Mouse (Mus musculus) T-helper 1 cell (primary cell): ENCODE measurements at regions not wholly inside any gene's neighbourhood (a gene's known extent, or its start where the extent isn't known, plus 50 kb on each side); places are given as distances from the start of the nearest gene placed in this dataset.

Experiments used
- in situ Hi-C: fragments of 300-600 bp; cut with MboI, MseI; formaldehyde crosslinking; loops from one replicate; pipeline ENCODE4 v1.15.1; 2025; ENCODE audit warnings: high pct_unique_total_duplicates

- in situ Hi-C loops = no loop called here
These were observed 511.5 kb downstream of the Phf3 start for GRCm38 (mm10) chr1:30362072-30362769.

- in situ Hi-C loops = no loop called here
These were observed 553.0 kb downstream of the Phf3 start for GRCm38 (mm10) chr1:30320657-30321262.

- in situ Hi-C loops = no loop called here
These were observed 555.5 kb downstream of the Phf3 start for GRCm38 (mm10) chr1:30318195-30318594.

- in situ Hi-C loops = no loop called here
These were observed 584.6 kb downstream of the Phf3 start for GRCm38 (mm10) chr1:30289073-30289472.

- in situ Hi-C loops = no loop called here
These were observed 611.3 kb downstream of the Phf3 start for GRCm38 (mm10) chr1:30262418-30262817.

GRCm38 (mm10) chr1:30259547-30259946 lies 614.2 kb downstream of the Phf3 start:
- in situ Hi-C loops = no loop called here

- in situ Hi-C loops = loop anchor here (10.0 kb wide), 1 partner anchor 1788 kb away; no protein-coding TSS in a partner anchor
These were observed 656.9 kb downstream of the Phf3 start for GRCm38 (mm10) chr1:30216764-30217348.

GRCm38 (mm10) chr1:30204608-30205262 lies 669.0 kb downstream of the Phf3 start:
- in situ Hi-C loops = no loop called here

- in situ Hi-C loops = no loop called here
These were observed 697.5 kb downstream of the Phf3 start for GRCm38 (mm10) chr1:30176225-30176624.

- in situ Hi-C loops = no loop called here
These were observed 728.7 kb downstream of the Phf3 start for GRCm38 (mm10) chr1:30144997-30145396.

- in situ Hi-C loops = loop anchor here (10.0 kb wide), 1 partner anchor 471 kb away; no protein-coding TSS in a partner anchor
These were observed 759.5 kb downstream of the Phf3 start for GRCm38 (mm10) chr1:30114186-30114585.
